Mouse (Mus musculus) small intestine, adult 10 weeks (tissue): ENCODE results near the gene Cxcr1. TPM values are rescaled to one million over a fixed set of nuclear protein-coding genes. Genes with fewer than 3 reads are reported as not detected.

Experiments
- polyA plus RNA-seq: library from polyadenylated mRNA; stranded (reverse); fragments of 350-450 nt; fragmentation: Illumina TruSeq; extraction: RNeasy Lipid Tissue Mini Kit (QIAGEN cat#74804); gene quantifications from one replicate; pipeline ENCODE4 v1.2.3, GENCODE M21; 2014; ENCODE audit warnings: low replicate concordance

The Cxcr1 gene
- polyA plus RNA-seq, result not detected

DNA sequence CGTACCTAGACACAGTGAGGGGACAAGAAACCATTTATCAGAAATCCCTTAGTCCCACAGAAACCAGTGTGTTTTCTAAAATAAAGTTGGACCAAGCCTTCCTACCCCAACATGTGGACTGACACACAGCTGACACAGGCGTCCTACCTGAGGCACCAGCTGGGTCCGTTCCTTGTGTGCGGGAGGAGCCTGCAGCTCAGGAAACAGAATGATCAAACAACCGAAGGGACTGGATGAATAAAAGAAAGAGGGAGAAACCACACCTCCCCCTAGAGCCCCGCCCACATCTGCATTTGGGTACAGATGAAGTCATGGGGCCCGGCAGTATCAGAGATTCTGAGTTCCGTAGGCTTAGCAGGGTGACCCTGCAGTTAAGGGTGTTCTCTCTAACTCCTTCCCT, at the start of gene Cxcr1:
Gene Cxcr1, minus strand, starts transcription at position 187 of the 400 bp plus-strand sequence.

GRCm38 (mm10) chr1:74235938-74236589, 41.6 kb upstream of the Cxcr1 start, which contains the start of gene Arpc2:
Gene Arpc2 (plus strand): TSS chr1:74236084.

DNA sequence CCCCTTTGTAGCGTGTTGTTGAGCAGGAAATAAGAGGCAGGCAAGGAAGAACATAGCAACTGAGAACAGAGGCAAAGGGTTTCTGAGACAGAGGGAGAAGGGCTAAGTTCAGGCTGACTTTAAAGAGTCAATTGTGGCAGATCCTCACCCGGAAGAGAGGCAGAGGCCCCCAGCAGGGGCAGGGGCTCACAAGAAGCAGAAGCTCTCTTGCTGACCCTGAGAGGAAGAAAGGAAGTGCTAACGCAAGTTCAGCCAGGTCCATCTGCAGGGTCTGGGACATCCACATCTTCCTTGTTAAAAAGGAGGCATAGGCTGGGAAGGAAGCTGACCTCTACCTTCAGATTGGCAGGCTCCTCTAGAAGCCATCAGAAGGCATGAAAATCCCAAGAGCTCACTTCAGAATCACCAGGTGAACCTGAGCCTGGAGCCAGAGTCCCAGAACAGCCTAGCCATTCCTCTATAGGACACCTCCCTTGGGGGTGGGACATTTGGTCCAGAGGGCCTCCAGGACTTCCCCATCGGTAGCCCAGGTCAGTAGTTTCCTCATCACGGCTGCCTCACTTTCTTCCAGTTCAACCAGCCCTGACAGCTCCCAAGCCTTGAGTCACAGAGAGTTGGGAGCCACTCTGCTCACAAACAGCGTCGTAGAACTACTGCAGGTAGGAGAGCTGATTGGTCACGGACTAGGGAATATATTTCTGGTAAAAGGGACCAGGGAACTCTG, 40.8 kb downstream of the Cxcr1 start, which contains the start of gene Cxcr2:
Gene Cxcr2, plus strand, starts transcription at position 529 of the 724 bp plus-strand sequence.

Other genes with a start within 250 kb of the Cxcr1 start
- gene Tns1, start 70.2 kb downstream of the Cxcr1 start, polyA plus RNA-seq, result 4.3 TPM
- gene Rufy4, start 69.1 kb downstream of the Cxcr1 start, polyA plus RNA-seq, result not detected
- 0.41 TPM for gene Cxcr2, start 40.6 kb downstream of the Cxcr1 start, polyA plus RNA-seq
- gene Arpc2, start 41.5 kb upstream of the Cxcr1 start, polyA plus RNA-seq, result 782 TPM
- not detected for gene Gpbar1, start 83.9 kb upstream of the Cxcr1 start, polyA plus RNA-seq
- gene Aamp, start 90.1 kb upstream of the Cxcr1 start, polyA plus RNA-seq, result 1.4 TPM
- 2.5 TPM for gene Pnkd, start 90.3 kb upstream of the Cxcr1 start, polyA plus RNA-seq
- 54.5 TPM for gene Tmbim1, start 111.0 kb upstream of the Cxcr1 start, polyA plus RNA-seq
- gene Catip, start 167.5 kb upstream of the Cxcr1 start, polyA plus RNA-seq, result 0.22 TPM
- gene Slc11a1, start 180.6 kb upstream of the Cxcr1 start, polyA plus RNA-seq, result 1.8 TPM
- gene Ctdsp1, start 196.9 kb upstream of the Cxcr1 start, polyA plus RNA-seq, result 8.2 TPM
- 353 TPM for gene Vil1, start 214.7 kb upstream of the Cxcr1 start, polyA plus RNA-seq